Mouse (Mus musculus): ENCODE results near the gene Med22. TPM values are rescaled to one million over a fixed set of nuclear protein-coding genes. Genes with fewer than 3 reads are reported as not detected.

The Med22 gene
- total and polyA plus RNA-seq, 3 experiments: 79.0 to 90.1 TPM; not detected in 1

Other genes starting within 250 kb of the Med22 start
- not detected in 2 replicates for gene Lcn4, start 239.4 kb downstream of the Med22 start, total RNA-seq (2012; rRNA removed)
- not detected for gene Lcn4, start 239.4 kb downstream of the Med22 start, polyA plus RNA-seq (2012; ENCODE audit: insufficient read depth in 1 of 2, insufficient read length in 2 of 2, low read depth in 1 of 2, low replicate concordance in 2 of 2, missing spikeins in 1 of 2)
- not detected in 2 replicates for gene Abo, start 45.7 kb downstream of the Med22 start, total RNA-seq (2012; rRNA removed)
- gene Abo, start 45.7 kb downstream of the Med22 start, polyA plus RNA-seq (2012; ENCODE audit: insufficient read depth in 1 of 2, insufficient read length in 2 of 2, low read depth in 1 of 2, low replicate concordance in 2 of 2, missing spikeins in 1 of 2): not detected
- 52.2 and 65.9 TPM in 2 replicates for gene Surf6, start 7.8 kb downstream of the Med22 start, total RNA-seq (2012; rRNA removed)
- 10 to 100 TPM in 1 of 2 experiments, not detected in 1; 61.8 TPM for gene Surf6, start 7.8 kb downstream of the Med22 start, polyA plus RNA-seq (2012; ENCODE audit: insufficient read depth in 1 of 2, insufficient read length in 2 of 2, low read depth in 1 of 2, low replicate concordance in 2 of 2, missing spikeins in 1 of 2)
- gene Rpl7a, start 87 bp upstream of the Med22 start, total RNA-seq (2012; rRNA removed): 3,335 and 3,552 TPM in 2 replicates
- gene Rpl7a, start 87 bp upstream of the Med22 start, polyA plus RNA-seq (2012; ENCODE audit: insufficient read depth in 1 of 2, insufficient read length in 2 of 2, low read depth in 1 of 2, low replicate concordance in 2 of 2, missing spikeins in 1 of 2): 1,000 to 10,000 TPM in 1 of 2 experiments, not detected in 1; 1,526 TPM
- gene Surf2, start 5.7 kb upstream of the Med22 start, total RNA-seq (2012; rRNA removed): 41.0 and 63.1 TPM in 2 replicates
- gene Surf2, start 5.7 kb upstream of the Med22 start, polyA plus RNA-seq (2012; ENCODE audit: insufficient read depth in 1 of 2, insufficient read length in 2 of 2, low read depth in 1 of 2, low replicate concordance in 2 of 2, missing spikeins in 1 of 2): 10 to 100 TPM in 1 of 2 experiments, not detected in 1; 84.8 TPM
- 52.1 and 56.5 TPM in 2 replicates for gene Surf1, start 5.9 kb upstream of the Med22 start, total RNA-seq (2012; rRNA removed)
- 10 to 100 TPM in 1 of 2 experiments, not detected in 1; 74.8 TPM for gene Surf1, start 5.9 kb upstream of the Med22 start, polyA plus RNA-seq (2012; ENCODE audit: insufficient read depth in 1 of 2, insufficient read length in 2 of 2, low read depth in 1 of 2, low replicate concordance in 2 of 2, missing spikeins in 1 of 2)
- gene Surf4, start 23.3 kb upstream of the Med22 start, total RNA-seq (2012; rRNA removed): 152 and 158 TPM in 2 replicates
- gene Surf4, start 23.3 kb upstream of the Med22 start, polyA plus RNA-seq (2012; ENCODE audit: insufficient read depth in 1 of 2, insufficient read length in 2 of 2, low read depth in 1 of 2, low replicate concordance in 2 of 2, missing spikeins in 1 of 2): 100 to 1,000 TPM in 1 of 2 experiments, not detected in 1; 252 TPM
- gene Stkld1, start 23.4 kb upstream of the Med22 start, total RNA-seq (2012; rRNA removed): not detected in 2 replicates
- under 1 TPM in 1 of 2 experiments, not detected in 1; 0.25 TPM for gene Stkld1, start 23.4 kb upstream of the Med22 start, polyA plus RNA-seq (2012; ENCODE audit: insufficient read depth in 1 of 2, insufficient read length in 2 of 2, low read depth in 1 of 2, low replicate concordance in 2 of 2, missing spikeins in 1 of 2)
- 45.3 and 52.4 TPM in 2 replicates for gene Rexo4, start 53.7 kb upstream of the Med22 start, total RNA-seq (2012; rRNA removed)
- gene Rexo4, start 53.7 kb upstream of the Med22 start, polyA plus RNA-seq (2012; ENCODE audit: insufficient read depth in 1 of 2, insufficient read length in 2 of 2, low read depth in 1 of 2, low replicate concordance in 2 of 2, missing spikeins in 1 of 2): 10 to 100 TPM in 1 of 2 experiments, not detected in 1; 66.6 TPM
- gene Adamts13, start 62.7 kb upstream of the Med22 start, total RNA-seq (2012; rRNA removed): 75.1 and 130 TPM in 2 replicates
- 10 to 100 TPM in 1 of 2 experiments, not detected in 1; 19.7 TPM for gene Adamts13, start 62.7 kb upstream of the Med22 start, polyA plus RNA-seq (2012; ENCODE audit: insufficient read depth in 1 of 2, insufficient read length in 2 of 2, low read depth in 1 of 2, low replicate concordance in 2 of 2, missing spikeins in 1 of 2)
- 15.2 and 19.1 TPM in 2 replicates for gene Cacfd1, start 99.2 kb upstream of the Med22 start, total RNA-seq (2012; rRNA removed)
- gene Cacfd1, start 99.2 kb upstream of the Med22 start, polyA plus RNA-seq (2012; ENCODE audit: insufficient read depth in 1 of 2, insufficient read length in 2 of 2, low read depth in 1 of 2, low replicate concordance in 2 of 2, missing spikeins in 1 of 2): 10 to 100 TPM in 1 of 2 experiments, not detected in 1; 60.7 TPM
- 2.3 and 2.6 TPM in 2 replicates for gene Slc2a6, start 117.3 kb upstream of the Med22 start, total RNA-seq (2012; rRNA removed)
- gene Slc2a6, start 117.3 kb upstream of the Med22 start, polyA plus RNA-seq (2012; ENCODE audit: insufficient read depth in 1 of 2, insufficient read length in 2 of 2, low read depth in 1 of 2, low replicate concordance in 2 of 2, missing spikeins in 1 of 2): 1 to 10 TPM in 1 of 2 experiments, not detected in 1; 3.2 TPM
- gene Mymk, start 161.5 kb upstream of the Med22 start, total RNA-seq (2012; rRNA removed): not detected in 2 replicates
- gene Mymk, start 161.5 kb upstream of the Med22 start, polyA plus RNA-seq (2012; ENCODE audit: insufficient read depth in 1 of 2, insufficient read length in 2 of 2, low read depth in 1 of 2, low replicate concordance in 2 of 2, missing spikeins in 1 of 2): not detected
- gene Adamtsl2, start 168.7 kb upstream of the Med22 start, total RNA-seq (2012; rRNA removed): not detected in 2 replicates
- not detected for gene Adamtsl2, start 168.7 kb upstream of the Med22 start, polyA plus RNA-seq (2012; ENCODE audit: insufficient read depth in 1 of 2, insufficient read length in 2 of 2, low read depth in 1 of 2, low replicate concordance in 2 of 2, missing spikeins in 1 of 2)
- not detected in 2 replicates for gene Fam163b, start 231.8 kb upstream of the Med22 start, total RNA-seq (2012; rRNA removed)
- not detected for gene Fam163b, start 231.8 kb upstream of the Med22 start, polyA plus RNA-seq (2012; ENCODE audit: insufficient read depth in 1 of 2, insufficient read length in 2 of 2, low read depth in 1 of 2, low replicate concordance in 2 of 2, missing spikeins in 1 of 2)